Mouse (Mus musculus): ENCODE data around the gene Kdm1a. TPM values are rescaled to one million over a fixed set of nuclear protein-coding genes. Genes with fewer than 3 reads are reported as not detected.

Gene Kdm1a
- polyA plus RNA-seq, 1 experiment from 2014 or later, result 116 TPM

GRCm38 (mm10) chr4:136621336-136621735 lies 18.8 kb upstream of the Kdm1a start:
- DNase-seq (peak; percentile 93), ATAC-seq (ENCODE audit: low FRiP score, low TSS enrichment) (no peak)
- Histone ChIP-seq H3K9ac (replicated peaks; ENCODE audit: low read length) (no peak overlapping the region), H3K9me3 (ENCODE audit: control insufficient read depth, low read length) (no peaks in the 10 kb centered on the region), H3K4me1 (ENCODE audit: control insufficient read depth, insufficient read depth, low read length) (no peaks in the 10 kb centered on the region), H3K27ac (replicated peaks; ENCODE audit: low read depth, low read length) (no peak overlapping the region), H3K27me3 (ENCODE audit: control insufficient read depth, insufficient read depth, low read length) (no peaks in the 10 kb centered on the region), H3K36me3 (ENCODE audit: control insufficient read depth, insufficient read depth, low read length) (no peaks in the 10 kb centered on the region), H3K4me3 (replicated peaks; ENCODE audit: low read depth, low read length) (no peak overlapping the region), H3K4me2 (ENCODE audit: low read length) (no peak overlapping the region)
- 0% methylated on average over 1 of the region's 1 CpGs for WGBS

GRCm38 (mm10) chr4:136613657-136614056 lies 11.1 kb upstream of the Kdm1a start:
- H3K27me3 ChIP-seq (ENCODE audit: control insufficient read depth, insufficient read depth, low read length), result no peaks in the 10 kb centered on the region
- DNase-seq, result no peak
- no peak overlapping the region for H3K9ac ChIP-seq (replicated peaks; ENCODE audit: low read length)
- no peak overlapping the region for H3K4me3 ChIP-seq (replicated peaks; ENCODE audit: low read depth, low read length)
- H3K4me1 ChIP-seq (ENCODE audit: control insufficient read depth, insufficient read depth, low read length), result no peaks in the 10 kb centered on the region
- H3K9me3 ChIP-seq (ENCODE audit: control insufficient read depth, low read length), result no peaks in the 10 kb centered on the region
- 62% methylated on average over 7 of the region's 7 CpGs for WGBS
- H3K4me2 ChIP-seq (ENCODE audit: low read length), result no peak overlapping the region
- H3K36me3 ChIP-seq (ENCODE audit: control insufficient read depth, insufficient read depth, low read length), result no peaks in the 10 kb centered on the region
- ATAC-seq (ENCODE audit: low FRiP score, low TSS enrichment), result no peak
- no peak overlapping the region for H3K27ac ChIP-seq (replicated peaks; ENCODE audit: low read depth, low read length)

GRCm38 (mm10) chr4:136610387-136610856 lies 7.9 kb upstream of the Kdm1a start, which contains the start of gene Tex46:
TSS of gene Tex46 (plus strand) at chr4:136610437.
- no peak for DNase-seq

GRCm38 (mm10) chr4:136605756-136606485 lies 3.4 kb upstream of the Kdm1a start:
- Histone ChIP-seq H3K27ac (replicated peaks; ENCODE audit: low read depth, low read length) (no peak overlapping the region), H3K27me3 (ENCODE audit: control insufficient read depth, insufficient read depth, low read length) (no peaks in the 10 kb centered on the region), H3K36me3 (ENCODE audit: control insufficient read depth, insufficient read depth, low read length) (no peaks in the 10 kb centered on the region), H3K4me2 (ENCODE audit: low read length) (no peak overlapping the region), H3K9ac (replicated peaks; ENCODE audit: low read length) (no peak overlapping the region), H3K9me3 (ENCODE audit: control insufficient read depth, low read length) (no peaks in the 10 kb centered on the region), H3K4me3 (replicated peaks; ENCODE audit: low read depth, low read length) (no peak overlapping the region), H3K4me1 (ENCODE audit: control insufficient read depth, insufficient read depth, low read length) (peaks cover under 1% of the 10 kb centered on the region)
- ATAC-seq (ENCODE audit: low FRiP score, low TSS enrichment), result no peak
- 94% methylated on average over 19 of the region's 19 CpGs for WGBS
- DNase-seq, result no peak

More at GRCm38 (mm10) chr4:136610387-136610856, 7.9 kb upstream of the Kdm1a start, which contains the start of gene Tex46:
- H3K36me3 ChIP-seq (ENCODE audit: control insufficient read depth, insufficient read depth, low read length), result no peaks in the 10 kb centered on the region
- ATAC-seq (ENCODE audit: low FRiP score, low TSS enrichment), result no peak
- H3K4me2 ChIP-seq (ENCODE audit: low read length), result no peak within 1 kb of the TSS
- H3K9me3 ChIP-seq (ENCODE audit: control insufficient read depth, low read length), result no peaks in the 10 kb centered on the region
- 40% methylated on average over 4 of the region's 4 CpGs for WGBS
- no peak within 1 kb of the TSS for H3K4me3 ChIP-seq (replicated peaks; ENCODE audit: low read depth, low read length)
- no peaks in the 10 kb centered on the region for H3K4me1 ChIP-seq (ENCODE audit: control insufficient read depth, insufficient read depth, low read length)
- no peak within 1 kb of the TSS for H3K27ac ChIP-seq (replicated peaks; ENCODE audit: low read depth, low read length)
- H3K9ac ChIP-seq (replicated peaks; ENCODE audit: low read length), result no peak within 1 kb of the TSS
- no peaks in the 10 kb centered on the region for H3K27me3 ChIP-seq (ENCODE audit: control insufficient read depth, insufficient read depth, low read length)

- H3K4me1 ChIP-seq (ENCODE audit: control insufficient read depth, insufficient read depth, low read length), result peaks cover 11% of the 10 kb centered on the region
- H3K36me3 ChIP-seq (ENCODE audit: control insufficient read depth, insufficient read depth, low read length), result no peaks in the 10 kb centered on the region
- H3K27me3 ChIP-seq (ENCODE audit: control insufficient read depth, insufficient read depth, low read length), result no peaks in the 10 kb centered on the region
- DNase-seq, result peak; percentile 70
- WGBS, result under 1% methylated on average over 54 of the region's 68 CpGs
- no peaks in the 10 kb centered on the region for H3K9me3 ChIP-seq (ENCODE audit: control insufficient read depth, low read length)
- H3K4me2 ChIP-seq (ENCODE audit: low read length), result peak overlapping the region; percentile 60
- H3K9ac ChIP-seq (replicated peaks; ENCODE audit: low read length), result peak overlapping the region; percentile 100
- peak; percentile 61 for ATAC-seq (ENCODE audit: low FRiP score, low TSS enrichment)
- H3K4me3 ChIP-seq (replicated peaks; ENCODE audit: low read depth, low read length), result peak overlapping the region; percentile 100
- H3K27ac ChIP-seq (replicated peaks; ENCODE audit: low read depth, low read length), result peak overlapping the region; percentile 97
Measured at GRCm38 (mm10) chr4:136602018-136602554, 437 bp downstream of the Kdm1a start.

- Histone ChIP-seq H3K27me3 (ENCODE audit: control insufficient read depth, insufficient read depth, low read length) (no peaks in the 10 kb centered on the region), H3K4me1 (ENCODE audit: control insufficient read depth, insufficient read depth, low read length) (peaks cover 11% of the 10 kb centered on the region), H3K9ac (replicated peaks; ENCODE audit: low read length) (peak overlapping the region; percentile 100), H3K9me3 (ENCODE audit: control insufficient read depth, low read length) (no peaks in the 10 kb centered on the region), H3K4me2 (ENCODE audit: low read length) (peak overlapping the region; percentile 60), H3K36me3 (ENCODE audit: control insufficient read depth, insufficient read depth, low read length) (no peaks in the 10 kb centered on the region), H3K4me3 (replicated peaks; ENCODE audit: low read depth, low read length) (peak overlapping the region; percentile 100), H3K27ac (replicated peaks; ENCODE audit: low read depth, low read length) (peak overlapping the region; percentile 97)
- DNase-seq (peak; percentile 80), ATAC-seq (ENCODE audit: low FRiP score, low TSS enrichment) (no peak)
- WGBS, result 1% methylated on average over 13 of the region's 13 CpGs
Measured at GRCm38 (mm10) chr4:136601476-136601875, 1.0 kb downstream of the Kdm1a start.

GRCm38 (mm10) chr4:136600536-136600935 lies 2.0 kb downstream of the Kdm1a start:
- 88% methylated on average over 2 of the region's 2 CpGs for WGBS
- peak overlapping the region; percentile 4; the same call in 1 of the 2 replicates for H3K9ac ChIP-seq (replicated peaks; ENCODE audit: low read length)

GRCm38 (mm10) chr4:136599869-136600268 lies 2.7 kb downstream of the Kdm1a start:
- peak overlapping the region; percentile 100 for H3K4me3 ChIP-seq (replicated peaks; ENCODE audit: low read depth, low read length)

More at GRCm38 (mm10) chr4:136600536-136600935, 2.0 kb downstream of the Kdm1a start:
- no peak for ATAC-seq (ENCODE audit: low FRiP score, low TSS enrichment)
- H3K4me3 ChIP-seq (replicated peaks; ENCODE audit: low read depth, low read length), result peak overlapping the region; percentile 100
- no peaks in the 10 kb centered on the region for H3K36me3 ChIP-seq (ENCODE audit: control insufficient read depth, insufficient read depth, low read length)
- DNase-seq, result no peak
- H3K27me3 ChIP-seq (ENCODE audit: control insufficient read depth, insufficient read depth, low read length), result no peaks in the 10 kb centered on the region
- peaks cover 11% of the 10 kb centered on the region for H3K4me1 ChIP-seq (ENCODE audit: control insufficient read depth, insufficient read depth, low read length)
- H3K27ac ChIP-seq (replicated peaks; ENCODE audit: low read depth, low read length), result no peak overlapping the region
- H3K4me2 ChIP-seq (ENCODE audit: low read length), result peak overlapping the region; percentile 60
- no peaks in the 10 kb centered on the region for H3K9me3 ChIP-seq (ENCODE audit: control insufficient read depth, low read length)

More at GRCm38 (mm10) chr4:136599869-136600268, 2.7 kb downstream of the Kdm1a start:
- Histone ChIP-seq H3K4me1 (ENCODE audit: control insufficient read depth, insufficient read depth, low read length) (peaks cover 11% of the 10 kb centered on the region), H3K4me2 (ENCODE audit: low read length) (peak overlapping the region; percentile 60), H3K27ac (replicated peaks; ENCODE audit: low read depth, low read length) (no peak overlapping the region), H3K27me3 (ENCODE audit: control insufficient read depth, insufficient read depth, low read length) (no peaks in the 10 kb centered on the region), H3K36me3 (ENCODE audit: control insufficient read depth, insufficient read depth, low read length) (no peaks in the 10 kb centered on the region), H3K9me3 (ENCODE audit: control insufficient read depth, low read length) (no peaks in the 10 kb centered on the region), H3K9ac (replicated peaks; ENCODE audit: low read length) (no peak overlapping the region)
- DNase-seq, result no peak
- ATAC-seq (ENCODE audit: low FRiP score, low TSS enrichment), result no peak
- WGBS, result 98% methylated on average over 3 of the region's 3 CpGs
